Comparison of ENCODE assay signal across 8 mouse cellular contexts in the genomic region with DNA sequence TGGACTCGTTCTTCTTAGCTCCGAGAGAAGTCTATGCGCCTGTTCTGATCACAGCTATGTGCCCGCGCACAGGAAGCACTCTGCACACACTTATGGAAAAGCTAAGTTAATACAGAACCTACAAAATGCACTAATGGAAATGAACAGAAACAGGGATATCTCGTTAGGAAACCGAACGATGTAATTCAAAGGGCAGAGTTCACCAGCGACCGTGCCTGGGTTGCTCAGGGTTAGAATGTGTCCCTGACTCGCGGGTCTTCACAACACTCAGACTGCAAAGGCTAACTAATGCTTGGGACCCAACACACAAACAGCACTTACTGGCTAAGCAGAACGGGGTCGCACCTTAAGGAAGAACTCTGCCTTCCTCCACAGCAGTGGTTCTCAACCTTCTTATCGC. TPM values are rescaled to one million over a fixed set of nuclear protein-coding genes. Genes with fewer than 3 reads are reported as not detected.
DNase-seq lines count a peak whose midpoint lies in the region; ATAC-seq lines count a peak whose summit lies in the region.

No protein-coding gene starts in this region.

- DNase-seq in lung, postnatal 4 days, result no peak
- DNase-seq in embryo, embryonic 11 days, result peak; percentile 5
- peak; percentile 25 for DNase-seq in liver
- no peak for DNase-seq in frontal cortex, adult 2 months (ENCODE audit: extremely low spot score in 1 of 2, low spot score in 1 of 2)
- no peak for DNase-seq in right cerebral cortex, adult 18-20 months

- no peak overlapping the region for H3K27ac ChIP-seq in lung, embryonic 16.5 days (ENCODE audit: low read length)
- no peak overlapping the region for H3K27ac ChIP-seq in hindbrain, embryonic 13.5 days
- no peak overlapping the region for H3K27ac ChIP-seq in neural tube, embryonic 15.5 days (replicated peaks)

- peaks cover 4% of the 10 kb centered on the region; the same call in 1 of the 2 replicates for H3K4me1 ChIP-seq in lung, embryonic 16.5 days (replicated peaks; ENCODE audit: control insufficient read depth, insufficient read depth, low read length)
- peaks cover 14% of the 10 kb centered on the region; the same call in 1 of the 2 replicates for H3K4me1 ChIP-seq in hindbrain, embryonic 13.5 days (replicated peaks)
- peaks cover 17% of the 10 kb centered on the region for H3K4me1 ChIP-seq in neural tube, embryonic 15.5 days

- no peaks in the 10 kb centered on the region; the same call in 1 of the 2 replicates for H3K27me3 ChIP-seq in lung, embryonic 16.5 days (ENCODE audit: control insufficient read depth, insufficient read depth, low read depth, low read length)
- peaks cover 23% of the 10 kb centered on the region for H3K27me3 ChIP-seq in hindbrain, embryonic 13.5 days
- H3K27me3 ChIP-seq in neural tube, embryonic 15.5 days (replicated peaks), result no peaks in the 10 kb centered on the region

- H3K9me3 ChIP-seq in lung, embryonic 16.5 days (ENCODE audit: control insufficient read depth, low read length), result no peaks in the 10 kb centered on the region
- H3K9me3 ChIP-seq in hindbrain, embryonic 13.5 days, result no peaks in the 10 kb centered on the region
- H3K9me3 ChIP-seq in neural tube, embryonic 15.5 days (replicated peaks), result no peaks in the 10 kb centered on the region

- H3K9ac ChIP-seq in lung, embryonic 16.5 days (ENCODE audit: low read length), result 0 out of 2 replicates have a peak overlapping the region, but pooled peaks have one; percentile 40
- peak overlapping the region; percentile 82; the same call in 1 of the 2 replicates for H3K9ac ChIP-seq in hindbrain, embryonic 13.5 days
- no peak overlapping the region for H3K9ac ChIP-seq in neural tube, embryonic 15.5 days (replicated peaks)

- H3K4me2 ChIP-seq in lung, embryonic 16.5 days (ENCODE audit: low read depth, low read length), result peak overlapping the region; percentile 98
- H3K4me2 ChIP-seq in hindbrain, embryonic 13.5 days, result peak overlapping the region; percentile 91
- H3K4me2 ChIP-seq in neural tube, embryonic 15.5 days, result peak overlapping the region; percentile 97

- ATAC-seq in lung, embryonic 16.5 days (ENCODE audit: low read depth), result no peak
- no peak for ATAC-seq in hindbrain, embryonic 13.5 days (ENCODE audit: low FRiP score)
- no peak for ATAC-seq in neural tube, embryonic 15.5 days (ENCODE audit: low FRiP score)

- whole genome bisulfite sequencing in lung, embryonic 16.5 days, result 3% methylated on average over 15 of the region's 15 CpGs
- WGBS in hindbrain, embryonic 13.5 days, result 6% methylated on average over 15 of the region's 15 CpGs
- WGBS in neural tube, embryonic 15.5 days, result 9% methylated on average over 15 of the region's 15 CpGs

- peak overlapping the region; percentile 81 for H3K4me3 ChIP-seq in lung, embryonic 16.5 days (ENCODE audit: low read length)
- H3K4me3 ChIP-seq in hindbrain, embryonic 13.5 days, result peak overlapping the region; percentile 74
- peak overlapping the region; percentile 88 for H3K4me3 ChIP-seq in neural tube, embryonic 15.5 days (replicated peaks)

- peaks cover 2% of the 10 kb centered on the region; the same call in 1 of the 2 replicates for H3K36me3 ChIP-seq in lung, embryonic 16.5 days (ENCODE audit: control insufficient read depth, insufficient read depth, low read length)
- no peaks in the 10 kb centered on the region; the same call in 1 of the 2 replicates for H3K36me3 ChIP-seq in hindbrain, embryonic 13.5 days
- no peaks in the 10 kb centered on the region for H3K36me3 ChIP-seq in neural tube, embryonic 15.5 days

RNA-seq across cellular contexts. Expression of a gene that starts 0.8 kb away (rescaled TPM):
- polyA plus RNA-seq in lung, embryonic 16.5 days (2015; fragmentation: Nextera tagmentation; extraction: Ambion mirVana), result 12.0 and 14.0 TPM in 2 replicates
- 9.8 and 10.5 TPM in 2 replicates for polyA plus RNA-seq in hindbrain, embryonic 13.5 days (2015; fragmentation: Nextera tagmentation; extraction: Ambion mirVana)
- 11.7 and 14.6 TPM in 2 replicates for polyA plus RNA-seq in neural tube, embryonic 15.5 days (2015; fragmentation: Nextera tagmentation; extraction: Ambion mirVana)
- 5.6 and 8.3 TPM in 2 replicates for polyA plus RNA-seq in frontal cortex, adult 2 months (2012; rRNA removed)

RNA-seq across cellular contexts. Expression of a gene that starts 0.9 kb away (rescaled TPM):
- polyA plus RNA-seq in lung, embryonic 16.5 days (2015; fragmentation: Nextera tagmentation; extraction: Ambion mirVana), result 28.7 and 30.7 TPM in 2 replicates
- polyA plus RNA-seq in hindbrain, embryonic 13.5 days (2015; fragmentation: Nextera tagmentation; extraction: Ambion mirVana), result 8.2 and 9.1 TPM in 2 replicates
- 6.1 and 10.9 TPM in 2 replicates for polyA plus RNA-seq in neural tube, embryonic 15.5 days (2015; fragmentation: Nextera tagmentation; extraction: Ambion mirVana)
- polyA plus RNA-seq in frontal cortex, adult 2 months (2012; rRNA removed), result 1.6 and 1.7 TPM in 2 replicates

RNA-seq across cellular contexts. Expression of a gene that starts 15.4 kb away (rescaled TPM):
- polyA plus RNA-seq in lung, embryonic 16.5 days (2015; fragmentation: Nextera tagmentation; extraction: Ambion mirVana), result 51.3 and 52.9 TPM in 2 replicates
- polyA plus RNA-seq in hindbrain, embryonic 13.5 days (2015; fragmentation: Nextera tagmentation; extraction: Ambion mirVana), result 89.4 and 93.9 TPM in 2 replicates
- polyA plus RNA-seq in neural tube, embryonic 15.5 days (2015; fragmentation: Nextera tagmentation; extraction: Ambion mirVana), result 95.5 and 99.0 TPM in 2 replicates
- 48.7 and 51.8 TPM in 2 replicates for polyA plus RNA-seq in frontal cortex, adult 2 months (2012; rRNA removed)

RNA-seq across cellular contexts. Expression of a gene that starts 54.4 kb away (rescaled TPM):
- polyA plus RNA-seq in lung, embryonic 16.5 days (2015; fragmentation: Nextera tagmentation; extraction: Ambion mirVana), result 20.9 and 23.9 TPM in 2 replicates
- 22.8 and 23.8 TPM in 2 replicates for polyA plus RNA-seq in hindbrain, embryonic 13.5 days (2015; fragmentation: Nextera tagmentation; extraction: Ambion mirVana)
- 19.3 and 23.7 TPM in 2 replicates for polyA plus RNA-seq in neural tube, embryonic 15.5 days (2015; fragmentation: Nextera tagmentation; extraction: Ambion mirVana)
- 16.2 and 20.4 TPM in 2 replicates for polyA plus RNA-seq in frontal cortex, adult 2 months (2012; rRNA removed)

RNA-seq across cellular contexts. Expression of a gene that starts 57.9 kb away (rescaled TPM):
- polyA plus RNA-seq in lung, embryonic 16.5 days (2015; fragmentation: Nextera tagmentation; extraction: Ambion mirVana), result 15.5 and 17.2 TPM in 2 replicates
- polyA plus RNA-seq in hindbrain, embryonic 13.5 days (2015; fragmentation: Nextera tagmentation; extraction: Ambion mirVana), result 5.1 and 6.5 TPM in 2 replicates
- 9.8 and 11.3 TPM in 2 replicates for polyA plus RNA-seq in neural tube, embryonic 15.5 days (2015; fragmentation: Nextera tagmentation; extraction: Ambion mirVana)
- polyA plus RNA-seq in frontal cortex, adult 2 months (2012; rRNA removed), result 0.14 and 0.23 TPM in 2 replicates

Comparison
In these comparisons a context has a peak if more than half of its experiments do, and no peak if none do; other contexts are left out.
1. DNase-seq: peak in embryo, embryonic 11 days (single experiment) and liver (single experiment); none in lung, postnatal 4 days (0 of 2), frontal cortex, adult 2 months (0 of 2) and right cerebral cortex, adult 18-20 months (single experiment).
2. Peak in every context shown above with its lines, with median percentiles within 50 percentile points of each other: H3K4me2 ChIP-seq and H3K4me3 ChIP-seq.